Mouse (Mus musculus) limb, embryonic 12.5 days (tissue): ENCODE results near the gene Ppard. TPM values are rescaled to one million over a fixed set of nuclear protein-coding genes. Genes with fewer than 3 reads are reported as not detected.

Source experiments
- ATAC-seq: fragments of 200-750 bp; cut with Nextera tagmentation; 2 replicates; pipeline ENCODE4 v1.8.0; 2017; ENCODE audit warnings: low read depth, moderate TSS enrichment; ENCODE audit not compliant: insufficient number of reproducible peaks, insufficient read depth, low FRiP score, low TSS enrichment
- H3K27ac ChIP-seq: fragments of 300-500 bp; sonication (generic); 2 replicates; pipeline ENCODE4 v1.5.1; 2016; ENCODE audit warnings: mild to moderate bottlenecking, moderate library complexity
- H3K27me3 ChIP-seq: fragments of 300-500 bp; sonication (generic); 2 replicates; pipeline ENCODE4 v1.6.1; 2016; ENCODE audit warnings: mild to moderate bottlenecking, moderate library complexity
- H3K36me3 ChIP-seq: fragments of 300-500 bp; sonication (generic); 2 replicates; pipeline ENCODE4 v1.6.1; 2016; ENCODE audit warnings: mild to moderate bottlenecking, moderate library complexity
- H3K4me1 ChIP-seq: fragments of 300-500 bp; sonication (generic); replicated peaks from 2 replicates; pipeline ENCODE4 v1.6.1; 2016
- H3K4me2 ChIP-seq: fragments of 300-500 bp; sonication (generic); 2 replicates; pipeline ENCODE4 v1.6.1; 2016; ENCODE audit warnings: mild to moderate bottlenecking, moderate library complexity
- H3K4me3 ChIP-seq: fragments of 300-500 bp; sonication (generic); replicated peaks from 2 replicates; pipeline ENCODE4 v1.5.1; 2016; ENCODE audit warnings: mild to moderate bottlenecking
- H3K9ac ChIP-seq: fragments of 300-500 bp; sonication (generic); replicated peaks from 2 replicates; pipeline ENCODE4 v1.6.1; 2016; ENCODE audit warnings: mild to moderate bottlenecking, moderate library complexity
- H3K9me3 ChIP-seq: fragments of 300-500 bp; sonication (generic); 2 replicates; pipeline ENCODE4 v1.6.1; 2016; ENCODE audit warnings: mild to moderate bottlenecking, moderate library complexity
- WGBS: fragments of 180-500 bp; shearing (Covaris S2); methylation state at CpG from one replicate; pipeline ENCODE4 v1.1.7; 2016; 5-methylcytosine and 5-hydroxymethylcytosine counted together
- polyA plus RNA-seq: library from polyadenylated mRNA; unstranded; fragments of >200 nt; fragmentation: Nextera tagmentation; extraction: Ambion mirVana; gene quantifications from 2 replicates; pipeline ENCODE4 v1.2.1, GENCODE M21; 2016

Gene Ppard
- polyA plus RNA-seq: 3.2 and 3.5 TPM in 2 replicates

DNA sequence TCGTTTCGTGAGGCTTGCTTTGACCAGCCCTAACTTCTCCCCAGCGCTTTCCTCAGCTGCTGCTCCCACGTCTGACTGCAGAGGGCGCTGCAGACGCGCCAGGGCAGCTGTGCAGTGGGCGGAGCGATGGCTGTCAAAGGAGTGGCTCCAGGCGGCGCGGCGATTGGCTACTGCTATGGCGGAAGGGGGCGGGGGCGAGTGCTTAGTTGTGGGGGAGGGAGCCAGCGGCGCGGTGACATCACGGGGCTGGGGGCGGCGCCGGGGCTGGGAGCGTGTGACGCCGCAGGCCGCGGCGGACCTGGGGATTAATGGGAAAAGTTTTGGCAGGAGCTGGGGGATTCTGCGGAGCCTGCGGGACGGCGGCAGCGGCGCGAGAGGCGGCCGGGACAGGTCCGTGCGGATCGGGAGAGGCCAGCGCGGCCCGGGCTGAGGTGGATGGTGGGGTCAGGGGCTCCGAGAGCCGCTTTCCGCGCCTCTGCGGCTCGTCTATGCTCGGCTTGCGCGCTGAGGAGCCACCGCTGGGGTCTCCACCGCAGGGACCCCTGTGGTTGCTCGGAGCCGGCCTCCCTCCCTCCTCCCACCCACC lies at the start of gene Ppard:
TSS of gene Ppard (plus strand) at position 226 of the 586 bp plus-strand sequence.
- Histone ChIP-seq H3K27ac (peak within 1 kb of the TSS; percentile 89), H3K4me3 (peak within 1 kb of the TSS; percentile 79), H3K9ac (peak within 1 kb of the TSS; percentile 90), H3K9me3 (no peaks in the 10 kb centered on the region), H3K4me1 (peaks cover 28% of the 10 kb centered on the region), H3K36me3 (peaks cover 22% of the 10 kb centered on the region), H3K4me2 (peak within 1 kb of the TSS; percentile 63), H3K27me3 (no peaks in the 10 kb centered on the region; the same call in none of the 2 replicates)
- WGBS: under 1% methylated on average over 46 of the region's 57 CpGs
- peak; percentile 80 for ATAC-seq

DNA sequence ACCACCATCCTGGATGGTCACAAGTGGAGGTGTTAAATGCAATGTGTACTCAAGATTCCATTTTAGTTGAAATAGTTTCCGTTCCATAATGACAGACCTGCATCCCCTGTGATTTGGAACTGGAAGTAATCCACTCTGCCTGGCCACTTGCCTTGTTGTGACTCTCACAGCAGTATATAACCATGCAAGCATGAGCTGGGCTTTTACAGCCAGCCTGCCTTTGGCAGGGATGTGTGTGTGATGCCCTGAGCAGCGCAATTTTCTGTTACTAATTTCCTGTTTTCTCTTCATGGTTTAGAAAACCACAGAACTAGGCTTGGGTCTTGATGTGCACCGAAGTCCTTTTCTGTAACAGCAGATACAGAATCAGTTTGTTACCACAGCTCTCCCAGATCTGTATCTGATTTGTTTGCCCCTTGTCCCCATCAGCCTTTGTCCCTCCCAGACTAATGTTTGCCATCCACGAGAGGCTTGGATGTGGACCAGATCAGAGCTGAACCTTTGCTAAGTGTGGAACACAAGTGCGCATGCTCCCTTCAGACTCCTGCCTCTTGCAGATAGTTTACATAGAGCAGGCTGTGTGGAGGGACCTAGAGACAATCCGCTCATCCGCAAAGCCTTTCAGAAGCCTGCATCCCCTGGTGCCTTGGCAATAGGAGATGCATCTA lies 47.4 kb upstream of the Ppard start:
- no peak overlapping the region for H3K4me2 ChIP-seq
- ATAC-seq: no peak
- H3K27me3 ChIP-seq: no peaks in the 10 kb centered on the region
- H3K27ac ChIP-seq: no peak overlapping the region
- H3K9ac ChIP-seq: no peak overlapping the region
- peaks cover 11% of the 10 kb centered on the region for H3K4me1 ChIP-seq
- peaks cover 33% of the 10 kb centered on the region for H3K36me3 ChIP-seq
- H3K9me3 ChIP-seq: no peaks in the 10 kb centered on the region
- no peak overlapping the region for H3K4me3 ChIP-seq
- 85% methylated on average over 7 of the region's 7 CpGs for WGBS

DNA sequence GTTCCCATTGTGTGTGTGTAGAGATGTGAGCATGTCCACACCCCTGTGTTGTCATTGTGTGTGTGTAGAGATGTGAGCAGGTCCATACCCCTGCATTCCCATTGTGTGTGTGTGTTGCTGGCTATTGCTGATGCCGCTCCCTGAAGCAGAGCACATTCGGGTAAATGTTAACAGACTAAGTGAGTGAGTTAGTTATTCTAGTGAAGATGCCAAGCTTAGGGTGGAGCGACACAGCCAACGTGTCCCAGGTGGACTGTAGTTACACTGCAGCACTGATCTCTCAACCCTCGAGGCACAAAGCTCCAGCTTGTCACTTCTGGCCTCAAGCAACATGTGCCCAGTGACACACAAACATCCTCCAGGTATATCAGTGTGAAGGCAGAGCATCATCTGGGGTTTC lies 44.2 kb upstream of the Ppard start:
- no peak for ATAC-seq
- Histone ChIP-seq H3K9me3 (no peaks in the 10 kb centered on the region), H3K4me1 (no peaks in the 10 kb centered on the region), H3K4me3 (no peak overlapping the region), H3K9ac (no peak overlapping the region), H3K27me3 (no peaks in the 10 kb centered on the region), H3K27ac (no peak overlapping the region), H3K4me2 (no peak overlapping the region), H3K36me3 (peaks cover 58% of the 10 kb centered on the region)
- WGBS: 85% methylated on average over 5 of the region's 5 CpGs

DNA sequence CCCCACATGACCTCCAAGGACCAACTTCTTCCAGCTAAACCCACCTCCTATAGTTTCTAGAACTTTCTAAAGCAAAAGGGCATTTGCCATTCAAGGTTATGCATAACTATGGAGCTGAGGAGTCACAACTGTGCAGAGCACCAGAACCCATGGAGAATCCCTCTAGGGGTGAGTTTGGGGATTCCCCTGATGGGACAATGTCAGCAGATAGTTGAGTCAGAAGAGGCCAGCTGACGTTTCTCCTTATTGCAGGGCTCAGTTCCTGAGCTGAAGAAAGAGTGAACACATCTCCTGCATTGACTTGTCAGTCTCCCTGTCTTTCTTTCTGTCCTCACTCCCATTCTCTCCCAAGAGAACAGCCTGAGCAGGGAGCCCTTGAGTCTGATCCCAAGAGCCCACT lies 39.7 kb upstream of the Ppard start:
- no peaks in the 10 kb centered on the region for H3K9me3 ChIP-seq
- peaks cover 86% of the 10 kb centered on the region for H3K36me3 ChIP-seq
- 58% methylated on average over 1 of the region's 1 CpGs for WGBS
- H3K27me3 ChIP-seq: no peaks in the 10 kb centered on the region
- H3K27ac ChIP-seq: no peak overlapping the region
- no peak overlapping the region for H3K9ac ChIP-seq
- no peak for ATAC-seq
- no peak overlapping the region for H3K4me3 ChIP-seq
- H3K4me1 ChIP-seq: no peaks in the 10 kb centered on the region
- H3K4me2 ChIP-seq: no peak overlapping the region

DNA sequence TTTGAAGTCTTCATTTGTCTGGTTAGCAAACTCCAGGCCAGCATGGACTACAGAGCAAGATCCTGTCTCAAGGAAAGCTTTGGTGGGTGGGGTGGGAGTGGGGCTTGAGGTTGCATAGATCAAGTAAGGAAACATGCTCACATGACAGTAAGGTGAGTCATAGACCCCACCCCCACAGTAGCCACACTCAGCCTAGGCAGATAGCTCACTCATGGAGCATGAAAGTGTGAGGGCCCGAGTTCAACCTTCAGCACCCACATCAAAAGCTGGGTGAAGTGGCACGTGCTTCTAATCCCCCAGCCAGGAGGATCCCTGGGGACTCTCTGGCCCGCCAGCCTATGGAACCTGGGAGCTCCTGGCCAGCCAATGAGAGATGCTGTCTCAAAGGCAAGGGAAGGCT lies 38.9 kb upstream of the Ppard start:
- 88% methylated on average over 3 of the region's 3 CpGs for WGBS
- H3K9me3 ChIP-seq: no peaks in the 10 kb centered on the region
- H3K27me3 ChIP-seq: no peaks in the 10 kb centered on the region
- H3K9ac ChIP-seq: no peak overlapping the region
- peaks cover 94% of the 10 kb centered on the region for H3K36me3 ChIP-seq
- H3K4me1 ChIP-seq: no peaks in the 10 kb centered on the region
- H3K4me2 ChIP-seq: no peak overlapping the region
- no peak for ATAC-seq
- no peak overlapping the region for H3K27ac ChIP-seq
- H3K4me3 ChIP-seq: no peak overlapping the region

DNA sequence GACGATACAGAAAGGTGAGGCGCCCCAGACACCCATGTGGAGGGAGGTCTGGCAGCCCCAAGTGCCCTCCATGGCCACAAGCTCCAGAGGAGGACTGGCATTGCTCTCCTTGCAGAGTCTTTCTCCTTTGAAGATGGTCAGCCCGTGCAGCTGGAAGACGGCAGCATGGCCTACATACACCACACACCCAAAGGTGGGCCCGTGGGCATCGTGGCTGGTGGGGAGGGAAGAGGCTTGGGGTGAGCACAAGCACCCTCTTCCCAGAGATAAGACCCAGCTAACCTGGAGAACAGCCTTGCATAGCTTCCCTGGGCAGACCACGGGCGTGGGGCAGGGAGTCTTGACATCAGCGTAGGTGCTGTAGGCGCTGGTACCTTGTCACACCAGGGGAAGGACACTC lies 37.5 kb upstream of the Ppard start:
- WGBS: 94% methylated on average over 10 of the region's 10 CpGs
- ATAC-seq: no peak

DNA sequence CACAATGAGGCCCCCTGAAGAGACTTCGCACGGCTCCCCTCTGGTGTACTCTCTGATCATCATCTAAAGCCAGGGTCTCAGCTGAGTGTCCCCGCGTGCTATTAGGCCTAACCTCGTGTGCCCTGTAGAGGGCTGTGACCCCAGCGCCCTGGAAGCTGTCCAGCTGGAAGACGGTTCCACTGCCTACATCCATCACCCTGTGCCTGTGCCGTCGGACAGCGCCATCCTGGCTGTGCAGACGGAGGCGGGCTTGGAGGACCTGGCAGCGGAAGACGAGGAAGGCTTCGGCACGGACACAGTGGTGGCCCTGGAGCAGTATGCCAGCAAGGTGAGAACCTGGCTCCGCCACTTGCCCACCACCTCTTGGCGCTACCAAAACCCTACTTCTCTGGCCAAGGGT lies 34.9 kb upstream of the Ppard start:
- ATAC-seq: no peak
- Histone ChIP-seq H3K9ac (no peak overlapping the region), H3K9me3 (no peaks in the 10 kb centered on the region), H3K4me3 (no peak overlapping the region), H3K36me3 (peaks cover 96% of the 10 kb centered on the region), H3K27ac (no peak overlapping the region), H3K27me3 (no peaks in the 10 kb centered on the region), H3K4me1 (no peaks in the 10 kb centered on the region), H3K4me2 (no peak overlapping the region)
- WGBS: 71% methylated on average over 18 of the region's 18 CpGs

More for the DNA sequence above, 37.5 kb upstream of the Ppard start:
- Histone ChIP-seq H3K9ac (no peak overlapping the region), H3K27me3 (no peaks in the 10 kb centered on the region), H3K4me1 (no peaks in the 10 kb centered on the region), H3K4me2 (no peak overlapping the region), H3K36me3 (peaks cover 96% of the 10 kb centered on the region), H3K9me3 (no peaks in the 10 kb centered on the region), H3K4me3 (no peak overlapping the region), H3K27ac (no peak overlapping the region)

DNA sequence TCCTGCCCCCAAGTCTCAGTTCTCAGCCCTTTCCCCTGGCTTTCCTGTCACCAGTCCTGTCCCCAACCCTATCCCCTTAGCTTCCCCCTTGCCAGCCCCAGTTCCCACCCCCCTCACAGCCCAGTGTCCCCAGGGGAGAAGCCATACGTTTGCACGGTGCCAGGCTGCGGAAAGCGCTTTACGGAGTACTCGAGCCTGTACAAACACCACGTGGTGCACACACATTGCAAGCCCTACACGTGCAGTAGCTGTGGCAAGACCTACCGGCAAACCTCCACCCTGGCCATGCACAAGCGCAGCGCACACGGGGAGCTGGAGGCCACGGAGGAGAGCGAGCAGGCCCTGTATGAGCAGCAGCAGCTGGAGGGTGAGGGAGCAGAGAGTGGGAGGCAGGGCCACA lies 30.5 kb upstream of the Ppard start:
- H3K4me2 ChIP-seq: no peak overlapping the region
- no peak overlapping the region for H3K27ac ChIP-seq
- no peak overlapping the region for H3K9ac ChIP-seq
- H3K9me3 ChIP-seq: no peaks in the 10 kb centered on the region
- 80% methylated on average over 14 of the region's 14 CpGs for WGBS
- no peak overlapping the region for H3K4me3 ChIP-seq
- H3K36me3 ChIP-seq: peaks cover 79% of the 10 kb centered on the region
- H3K27me3 ChIP-seq: no peaks in the 10 kb centered on the region
- no peak for ATAC-seq
- H3K4me1 ChIP-seq: peaks cover 10% of the 10 kb centered on the region

DNA sequence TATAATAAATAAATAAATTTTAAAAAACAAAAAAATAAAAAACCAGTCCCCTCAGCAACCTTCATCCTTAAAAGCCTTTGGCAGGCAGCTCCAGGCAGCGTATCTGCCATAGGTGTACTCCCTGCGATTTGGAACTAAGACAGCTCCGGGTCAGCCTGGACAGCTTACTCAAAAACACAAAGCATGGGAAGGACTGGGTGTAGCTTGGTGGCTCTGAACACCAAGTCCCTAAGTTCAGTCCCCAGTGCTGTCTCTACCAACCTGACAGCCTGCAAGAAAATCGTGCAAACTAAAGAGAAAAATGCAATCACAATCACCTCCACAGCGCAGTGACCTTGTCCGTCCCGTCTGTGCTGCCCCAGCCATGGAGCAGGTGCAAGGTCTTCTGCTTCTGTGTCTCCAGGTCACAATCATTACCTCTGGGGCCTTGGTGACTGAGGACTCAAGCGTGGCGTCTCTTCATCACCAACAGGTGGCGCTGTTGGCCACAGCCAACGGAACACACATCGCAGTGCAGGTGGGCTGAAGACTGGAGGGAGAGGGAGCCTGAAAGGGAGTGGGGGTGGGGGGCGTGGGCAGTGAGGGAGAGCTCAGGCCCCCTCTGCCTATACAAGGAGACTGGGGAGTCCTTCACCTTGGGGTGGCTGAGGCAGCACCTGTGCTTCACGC lies 28.3 kb upstream of the Ppard start:
- WGBS: 41% methylated on average over 14 of the region's 14 CpGs

DNA sequence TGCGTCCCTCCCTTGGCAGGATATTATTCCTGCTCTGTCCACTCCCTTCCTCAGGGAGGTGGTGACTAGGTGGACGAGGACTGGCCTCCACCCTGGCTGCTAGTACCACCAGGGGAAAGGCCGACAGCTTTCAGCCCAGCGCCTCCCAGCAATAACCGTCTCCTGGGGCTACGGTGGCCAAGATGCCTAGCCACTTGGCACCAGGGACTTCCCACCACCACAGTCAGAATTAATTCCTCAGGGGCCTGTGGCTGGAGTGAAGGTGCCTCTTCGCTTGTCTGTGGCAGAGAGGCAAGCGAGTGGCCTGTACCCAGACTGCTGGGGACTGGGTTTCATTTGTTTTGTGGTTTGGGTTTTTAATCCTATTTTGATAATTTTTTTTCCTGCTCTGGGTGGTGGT lies 27.1 kb upstream of the Ppard start:
- no peaks in the 10 kb centered on the region for H3K27me3 ChIP-seq
- ATAC-seq: no peak
- peaks cover 46% of the 10 kb centered on the region for H3K36me3 ChIP-seq
- H3K9me3 ChIP-seq: no peaks in the 10 kb centered on the region
- H3K4me2 ChIP-seq: no peak overlapping the region
- H3K4me1 ChIP-seq: peaks cover 28% of the 10 kb centered on the region
- no peak overlapping the region for H3K9ac ChIP-seq
- WGBS: 88% methylated on average over 8 of the region's 8 CpGs
- no peak overlapping the region for H3K4me3 ChIP-seq
- H3K27ac ChIP-seq: 0 out of 2 replicates have a peak overlapping the region, but pooled peaks have one; percentile 12

More for the DNA sequence above, 28.3 kb upstream of the Ppard start:
- no peak overlapping the region for H3K9ac ChIP-seq
- no peak overlapping the region for H3K4me3 ChIP-seq
- H3K4me2 ChIP-seq: no peak overlapping the region
- H3K4me1 ChIP-seq: peaks cover 28% of the 10 kb centered on the region
- no peak for ATAC-seq
- no peak overlapping the region for H3K27ac ChIP-seq
- peaks cover 58% of the 10 kb centered on the region for H3K36me3 ChIP-seq
- no peaks in the 10 kb centered on the region for H3K27me3 ChIP-seq
- H3K9me3 ChIP-seq: no peaks in the 10 kb centered on the region

DNA sequence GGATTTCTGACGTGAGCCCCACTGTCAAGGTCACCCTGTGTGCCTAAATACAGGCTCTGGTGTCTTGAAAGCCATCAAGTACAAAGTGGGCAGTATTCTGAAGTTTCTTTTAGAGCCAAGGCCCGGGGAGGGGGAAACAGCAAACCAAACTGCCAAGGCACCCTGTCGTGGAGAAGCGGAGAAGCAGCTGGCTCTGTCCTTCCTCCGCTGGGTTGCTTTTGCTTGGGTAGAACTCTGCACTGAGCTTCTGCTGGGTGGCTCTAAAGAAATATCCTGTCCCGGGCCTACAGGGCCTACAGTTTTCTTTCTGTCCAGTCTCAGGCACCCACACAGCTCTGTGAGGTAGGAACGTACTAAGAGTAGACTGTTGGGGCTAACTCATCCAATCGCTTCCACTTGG lies 25.4 kb upstream of the Ppard start:
- Histone ChIP-seq H3K9ac (no peak overlapping the region; the same call in 1 of the 2 replicates), H3K9me3 (no peaks in the 10 kb centered on the region), H3K4me1 (peaks cover 32% of the 10 kb centered on the region), H3K27me3 (no peaks in the 10 kb centered on the region), H3K27ac (peak overlapping the region; percentile 87), H3K36me3 (peaks cover 30% of the 10 kb centered on the region), H3K4me2 (peak overlapping the region; percentile 79), H3K4me3 (no peak overlapping the region)
- peak; percentile 23; the same call in 1 of the 2 replicates for ATAC-seq
- 74% methylated on average over 8 of the region's 8 CpGs for WGBS
